Mouse (Mus musculus) Muller cell, postnatal 12 days (primary cell): Measurements from ENCODE around the gene Ctag2.

ENCODE experiments used
- DNase-seq: peaks from one replicate; pipeline ENCODE4 v3.0.0-alpha.2; 2015; ENCODE audit errors: inconsistent ontology term

Gene Ctag2

GRCm38 (mm10) chrX:65047344-65047743 is at the start of gene Ctag2:
TSS of gene Ctag2 (plus strand) at chrX:65047644.
- DNase-seq: no peak
